Mouse (Mus musculus): ENCODE data around the gene Dock4.
"Not testable (repeated sequence)": the region's sequence is repeated elsewhere in the genome, so short reads cannot be mapped to it uniquely, and the experiment has no call there.

The Dock4 gene

DNA sequence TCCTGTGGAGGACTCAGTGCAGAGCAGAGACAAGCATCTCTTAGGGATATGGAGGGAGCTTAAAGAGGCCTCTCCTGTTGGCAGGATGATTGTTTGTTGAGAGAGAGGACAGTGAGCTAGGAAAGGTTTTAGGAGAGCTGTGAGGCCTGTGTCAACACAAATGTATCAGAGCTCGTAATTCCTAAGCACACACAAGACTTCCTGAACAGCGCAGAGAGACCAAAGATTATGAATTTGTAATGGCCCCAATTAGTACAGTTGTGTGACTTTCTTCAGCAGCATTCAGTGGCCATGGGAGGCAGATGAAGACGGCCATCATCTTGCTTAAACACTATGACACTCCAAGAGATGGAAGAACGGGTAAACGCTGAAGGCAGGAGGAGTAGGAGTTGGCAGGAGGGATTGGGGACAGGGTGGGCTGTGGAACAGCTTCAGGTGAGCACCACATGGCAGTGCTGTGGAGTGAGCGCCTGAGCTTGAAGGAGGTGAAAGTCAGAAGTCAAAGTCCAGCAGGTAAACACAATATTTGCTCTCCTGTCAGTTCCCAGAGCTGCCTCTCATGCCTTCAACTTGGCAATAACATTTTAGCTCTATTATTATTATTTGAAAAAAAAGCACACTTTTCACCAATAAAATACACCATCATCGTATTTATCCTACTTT lies 409.1 kb downstream of the Dock4 start:
- DNase-seq (ENCODE audit: extremely low read depth, low read depth, low spot score) = no peak

GRCm38 (mm10) chr12:40857466-40857865 lies 411.7 kb downstream of the Dock4 start:
- no peak for DNase-seq (ENCODE audit: extremely low read depth, low read depth, low spot score)

DNA sequence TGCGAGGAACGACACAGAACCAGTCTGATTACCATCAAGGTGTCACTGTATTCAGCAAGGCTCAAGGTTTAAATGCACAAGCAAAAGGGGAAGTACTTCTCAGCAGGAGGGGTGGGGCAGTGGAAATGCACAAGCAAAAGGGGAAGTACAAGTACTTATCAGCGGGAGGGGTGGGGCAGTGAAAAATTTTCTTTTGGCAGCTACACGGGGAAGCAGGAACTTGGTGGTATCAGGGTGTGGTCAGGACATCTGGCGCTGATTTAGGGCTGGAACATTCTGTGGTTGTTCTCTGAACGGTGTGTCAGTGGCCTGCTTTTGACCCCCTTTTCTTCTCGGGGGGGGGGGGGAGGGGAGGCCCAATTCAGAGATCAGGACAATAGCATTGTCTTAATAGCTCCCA lies 413.0 kb downstream of the Dock4 start:
- DNase-seq (ENCODE audit: extremely low read depth, low read depth, low spot score) = not testable (repeated sequence)

DNA sequence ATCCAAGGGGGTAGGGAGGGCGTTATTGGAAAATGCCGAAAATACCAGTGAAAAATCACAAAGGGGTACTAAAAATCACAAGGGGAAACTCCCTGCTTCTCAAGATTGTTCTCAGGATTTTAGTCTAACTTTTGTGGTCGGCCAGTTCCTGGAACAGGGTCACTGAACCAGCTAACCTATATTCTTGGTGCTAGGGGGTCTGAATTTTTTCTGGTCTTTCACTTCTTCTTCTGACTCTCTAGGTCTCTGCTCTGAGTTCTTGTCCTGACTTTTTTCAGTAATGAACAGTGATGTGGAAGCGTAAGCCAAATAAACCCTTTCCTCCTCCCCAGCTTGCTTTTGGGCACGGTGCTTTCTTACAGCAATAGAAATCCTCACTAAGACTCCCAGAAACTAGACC lies 424.6 kb downstream of the Dock4 start:
- DNase-seq (ENCODE audit: extremely low read depth, low read depth, low spot score) = no peak

DNA sequence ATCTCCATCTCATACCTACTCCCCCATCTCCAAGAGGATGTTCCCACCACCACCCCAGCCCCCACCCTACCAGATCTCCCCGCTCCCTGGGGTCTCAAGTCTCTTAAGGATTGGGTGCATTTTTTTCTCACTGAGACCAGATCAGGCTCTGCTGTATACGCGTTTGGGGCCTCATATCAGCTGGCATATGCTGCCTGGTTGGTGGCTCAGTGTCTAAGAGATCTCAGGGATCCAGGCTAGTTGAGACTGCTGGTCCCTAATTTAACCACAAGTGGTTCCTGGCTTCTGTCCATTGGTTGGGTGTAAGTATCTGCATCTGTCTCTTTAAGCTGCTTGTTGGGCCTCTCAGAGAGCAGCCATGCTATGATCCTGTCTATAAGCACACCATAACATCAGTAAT lies 427.0 kb downstream of the Dock4 start:
- no peak for DNase-seq (ENCODE audit: extremely low read depth, low read depth, low spot score)

GRCm38 (mm10) chr12:40873267-40873666 lies 427.5 kb downstream of the Dock4 start:
- not testable (repeated sequence) for DNase-seq (ENCODE audit: extremely low read depth, low read depth, low spot score)

DNA sequence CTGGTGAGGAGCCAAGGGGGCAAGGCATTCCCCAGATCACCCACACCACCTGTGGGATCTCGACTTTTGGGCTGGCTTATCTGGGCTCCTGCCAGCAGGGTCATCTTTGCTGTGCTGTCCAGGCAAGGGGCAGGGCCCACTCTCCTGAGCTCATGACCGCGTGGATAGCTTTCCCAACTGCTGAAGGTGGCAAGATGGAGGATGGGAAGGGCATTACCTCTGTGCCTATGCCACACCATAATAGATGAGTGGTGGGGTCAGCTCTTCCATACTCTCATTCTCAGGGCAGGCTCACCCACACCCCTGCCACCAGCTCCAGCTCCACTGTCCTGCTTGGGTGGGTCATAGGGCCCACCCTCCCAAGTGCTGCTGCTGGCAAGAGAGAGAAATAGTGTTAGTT lies 439.2 kb downstream of the Dock4 start:
- DNase-seq (ENCODE audit: extremely low read depth, low read depth, low spot score) = no peak

- no peak for DNase-seq (ENCODE audit: extremely low read depth, low read depth, low spot score)
Measured at GRCm38 (mm10) chr12:40885377-40885776, 439.6 kb downstream of the Dock4 start.

DNA sequence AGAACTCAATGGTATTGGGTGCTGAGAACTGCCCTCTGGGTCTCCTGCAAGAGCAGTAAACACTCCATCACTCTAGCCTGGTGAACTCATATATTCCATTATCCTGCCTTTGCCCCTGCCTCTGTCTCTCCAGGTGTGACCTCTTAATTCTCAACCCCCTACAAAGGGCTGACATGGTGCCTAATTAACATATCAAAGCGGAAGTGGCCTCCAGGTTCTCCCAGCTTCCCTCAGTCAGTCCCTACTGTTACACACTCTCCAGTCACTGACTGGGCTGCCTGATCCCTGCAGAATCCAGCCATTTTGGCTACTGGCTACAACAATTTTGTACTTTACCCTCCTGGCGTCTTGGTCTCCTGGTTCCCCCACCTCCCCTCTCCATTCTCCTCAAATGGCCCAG lies 441.7 kb downstream of the Dock4 start:
- no peak for DNase-seq (ENCODE audit: extremely low read depth, low read depth, low spot score)

DNA sequence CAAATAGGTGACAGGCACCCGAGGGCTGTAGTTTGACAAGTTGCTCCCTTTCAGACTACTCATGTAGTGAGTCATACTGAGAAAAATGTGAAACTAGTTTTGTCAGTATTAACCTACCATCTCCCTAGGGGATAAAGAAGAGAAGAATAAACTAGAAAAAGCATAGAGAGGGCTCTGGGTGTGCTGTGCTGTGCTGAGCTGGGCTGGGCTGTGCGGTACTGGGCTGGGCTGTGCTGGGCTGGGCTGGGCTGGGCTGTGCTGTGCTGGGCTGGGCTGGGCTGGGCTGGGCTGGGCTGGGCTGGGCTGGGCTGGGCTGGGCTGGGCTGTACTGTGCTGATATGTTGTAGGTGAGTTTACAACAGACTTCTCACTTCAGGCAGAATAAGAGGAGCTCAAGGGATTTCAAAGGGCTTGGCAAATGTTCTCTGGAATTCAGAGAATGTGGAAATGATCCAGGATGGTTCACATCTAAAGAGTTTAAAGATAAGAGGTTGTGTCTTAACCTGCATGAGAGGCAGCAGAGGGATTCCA lies 442.6 kb downstream of the Dock4 start:
- DNase-seq (ENCODE audit: extremely low read depth, low read depth, low spot score) = no peak

DNA sequence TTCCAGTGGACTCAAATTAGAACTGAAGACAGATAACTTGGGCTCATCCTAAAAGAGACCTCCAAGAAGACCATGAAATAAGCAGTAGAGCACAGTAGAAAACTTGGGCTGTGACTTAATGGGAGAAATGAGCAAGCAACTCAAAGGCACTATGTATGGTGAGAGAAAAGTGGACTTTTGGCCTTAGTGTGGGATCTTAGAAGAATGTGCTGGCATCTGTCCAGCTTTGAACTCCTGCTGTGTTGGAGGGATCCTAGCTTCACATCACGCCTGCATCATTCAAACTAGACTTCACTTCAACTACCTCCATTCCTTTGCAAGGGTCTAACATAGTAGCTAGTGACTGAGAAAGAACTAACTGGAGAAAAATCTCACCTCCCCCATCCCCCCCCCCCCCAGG lies 443.1 kb downstream of the Dock4 start:
- no peak for DNase-seq (ENCODE audit: extremely low read depth, low read depth, low spot score)

- DNase-seq (ENCODE audit: extremely low read depth, low read depth, low spot score) = no peak
Measured at GRCm38 (mm10) chr12:40889534-40889933, 443.8 kb downstream of the Dock4 start.

GRCm38 (mm10) chr12:40891168-40891567 lies 445.4 kb downstream of the Dock4 start:
- DNase-seq (ENCODE audit: extremely low read depth, low read depth, low spot score) = no peak

DNA sequence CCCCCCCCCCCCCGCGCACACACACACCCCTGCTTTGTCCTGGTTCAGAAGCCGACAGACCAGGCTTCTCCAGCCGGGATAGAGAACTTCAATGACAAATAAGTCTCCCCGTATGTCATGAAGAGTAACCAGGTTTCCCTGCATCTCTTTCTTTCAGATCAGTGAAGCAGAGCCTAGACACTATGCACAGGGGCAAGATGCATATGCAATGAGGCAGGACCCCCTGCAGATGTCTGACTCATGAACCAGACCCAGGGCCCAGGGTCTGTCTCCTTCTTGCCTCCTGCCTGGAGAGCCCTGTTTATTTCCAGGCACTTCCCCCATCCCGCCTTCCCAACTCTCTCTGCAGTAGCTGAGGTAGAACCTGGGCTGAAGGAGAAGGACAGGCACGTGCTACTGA lies 448.0 kb downstream of the Dock4 start:
- DNase-seq (ENCODE audit: extremely low read depth, low read depth, low spot score) = no peak

- no peak for DNase-seq (ENCODE audit: extremely low read depth, low read depth, low spot score)
Measured at GRCm38 (mm10) chr12:40894695-40895094, 448.9 kb downstream of the Dock4 start.

Data from fat pad, adult 2 months (tissue).